Mouse (Mus musculus) Patski (cell line): ENCODE measurements around the gene Smg8. TPM values are rescaled to one million over a fixed set of nuclear protein-coding genes. Genes with fewer than 3 reads are reported as not detected.

Experiments
- ATAC-seq: fragments of 100-300 bp; one replicate; pipeline ENCODE4 v1.8.0; 2021
- CTCF ChIA-PET: fragments of 350-600 bp; sonication (Branson Sonifier 250); formaldehyde crosslinking; loops from one replicate; lab custom pipeline; 2022; ENCODE audit warnings: inconsistent platforms; lab: Charles Lee
- POLR2A ChIA-PET: fragments of 350-600 bp; sonication (Branson Sonifier 250); formaldehyde crosslinking; loops from one replicate; lab custom pipeline; 2022; ENCODE audit warnings: antibody characterized with exemption, inconsistent platforms; lab: Charles Lee
- DNase-seq: peaks from one replicate; pipeline ENCODE4 v3.0.0-alpha.2; 2011; ENCODE audit warnings: low read depth, low spot score
- H3K27me3 ChIP-seq: fragments of 371-371 bp; one replicate; pipeline ENCODE4 v1.5.1; 2021
- CTCF ChIP-seq: fragments of 100-300 bp; IDR thresholded peaks from one replicate; pipeline ENCODE4 v1.5.1; 2021
- in situ Hi-C: fragments of 300-500 bp; cut with MboI; formaldehyde crosslinking; loops from 3 replicates; pipeline ENCODE4 v1.11.1; 2018; ENCODE audit warnings: low pct_unique_long_range_greater_than_20kb, mixed read lengths
- polyA plus RNA-seq: library from polyadenylated mRNA; unstranded; gene quantifications from one replicate; pipeline ENCODE4 v1.2.3, GENCODE M21; 2021

Smg8 gene
- 21.9 TPM for polyA plus RNA-seq

GRCm38 (mm10) chr11:87086290-87086984 is at the start of gene Smg8:
TSS of gene Smg8 (minus strand) at chr11:87086774.
- in situ Hi-C loops = no loop called here
- POLR2A ChIA-PET = interaction anchor here (0.6 to 2.9 kb wide), 4 partner anchors 12 to 59 kb away, joined by 3 to 11 read pairs (median 4); partner anchors contain the start of gene Gdpd1
- no peaks in the 10 kb centered on the region for H3K27me3 ChIP-seq
- CTCF ChIA-PET = interaction anchor here (1.2 kb wide), 1 partner anchor 13 kb away, joined by 4 read pairs; no protein-coding TSS in a partner anchor
- DNase-seq (no peak), ATAC-seq (peak; percentile 60)
- TF ChIP-seq CTCF = no peak

- ATAC-seq (no peak), DNase-seq (no peak)
- ChIA-PET CTCF (no interaction called here), POLR2A (no interaction called here)
- H3K27me3 ChIP-seq = no peaks in the 10 kb centered on the region
- TF ChIP-seq CTCF = no peak
- in situ Hi-C loops = no loop called here
Observed at GRCm38 (mm10) chr11:87136233-87136632, 49.7 kb upstream of the Smg8 start.

GRCm38 (mm10) chr11:87126824-87127816 is 40.5 kb upstream of the Smg8 start, which contains the start of gene Trim37:
TSS of gene Trim37 (plus strand) at chr11:87127077.
- ATAC-seq = peak; percentile 91
- TF ChIP-seq CTCF = no peak
- CTCF ChIA-PET = no interaction called here
- no peaks in the 10 kb centered on the region for H3K27me3 ChIP-seq
- in situ Hi-C loops = no loop called here
- DNase-seq = peak; percentile 54
- POLR2A ChIA-PET = interaction anchor here (0.6 to 1.3 kb wide), 3 partner anchors 10 to 12 kb away, joined by 3 to 5 read pairs (median 3); no protein-coding TSS in a partner anchor

- POLR2A ChIA-PET = interaction anchor here (0.6 to 1.3 kb wide), 3 partner anchors 9 to 11 kb away, joined by 3 to 5 read pairs (median 3); no protein-coding TSS in a partner anchor
- in situ Hi-C loops = no loop called here
Observed at GRCm38 (mm10) chr11:87126281-87126823, 39.8 kb upstream of the Smg8 start.

GRCm38 (mm10) chr11:87125562-87125961 is 39.0 kb upstream of the Smg8 start:
- no peaks in the 10 kb centered on the region for H3K27me3 ChIP-seq
- TF ChIP-seq CTCF = no peak
- in situ Hi-C loops = no loop called here
- POLR2A ChIA-PET = no interaction called here
- CTCF ChIA-PET = no interaction called here
- ATAC-seq = no peak
- no peak for DNase-seq

More at GRCm38 (mm10) chr11:87126281-87126823, 39.8 kb upstream of the Smg8 start:
- DNase-seq = no peak
- H3K27me3 ChIP-seq = no peaks in the 10 kb centered on the region
- ATAC-seq = no peak
- CTCF ChIA-PET = no interaction called here
- no peak for TF ChIP-seq CTCF

GRCm38 (mm10) chr11:87121864-87122263 is 35.3 kb upstream of the Smg8 start:
- no peak for ATAC-seq
- POLR2A ChIA-PET = no interaction called here
- CTCF ChIA-PET = no interaction called here
- DNase-seq = no peak
- TF ChIP-seq CTCF = no peak
- in situ Hi-C loops = no loop called here
- no peaks in the 10 kb centered on the region for H3K27me3 ChIP-seq

GRCm38 (mm10) chr11:87110172-87110909 is 23.8 kb upstream of the Smg8 start:
- no peak for DNase-seq
- in situ Hi-C loops = no loop called here
- POLR2A ChIA-PET = interaction anchor here (1.0 to 1.2 kb wide), 2 partner anchors 9 to 23 kb away, joined by 3 read pairs; partner anchors contain the start of gene Smg8
- CTCF ChIA-PET = no interaction called here
- H3K27me3 ChIP-seq = no peaks in the 10 kb centered on the region
- ATAC-seq = no peak
- no peak for TF ChIP-seq CTCF

- POLR2A ChIA-PET = interaction anchor here (1.0 to 1.2 kb wide), 3 partner anchors 9 to 23 kb away, joined by 3 read pairs; partner anchors contain the start of gene Smg8
- DNase-seq (no peak), ATAC-seq (no peak)
- no peak for TF ChIP-seq CTCF
- in situ Hi-C loops = no loop called here
- CTCF ChIA-PET = no interaction called here
- H3K27me3 ChIP-seq = no peaks in the 10 kb centered on the region
Observed at GRCm38 (mm10) chr11:87109519-87110171, 23.1 kb upstream of the Smg8 start.

- peak; percentile 99 for DNase-seq
- peak; percentile 93 for ATAC-seq
- in situ Hi-C loops = no loop called here
- TF ChIP-seq CTCF = no peak
- POLR2A ChIA-PET = interaction anchor here (1.0 to 1.2 kb wide), 3 partner anchors 8 to 22 kb away, joined by 3 read pairs; partner anchors contain the start of gene Smg8
- CTCF ChIA-PET = no interaction called here
- H3K27me3 ChIP-seq = no peaks in the 10 kb centered on the region
Observed at GRCm38 (mm10) chr11:87108755-87109518, 22.4 kb upstream of the Smg8 start, which contains the start of gene Ska2. TSS of gene Ska2 (plus strand) at chr11:87109234.
